Mouse (Mus musculus) ovary, adult 18-20 months (tissue): ENCODE measurements around the gene Ank.
A peak's percentile ranks its signal among the peaks of the same experiment; 100 is the strongest.
"Not testable (repeated sequence)": the region's sequence is repeated elsewhere in the genome, so short reads cannot be mapped to it uniquely, and the experiment has no call there.

Experiments
- DNase-seq: peaks from one replicate; pipeline ENCODE4 v3.0.0; 2022; ENCODE audit warnings: low spot score, mixed read lengths

Gene Ank

DNA sequence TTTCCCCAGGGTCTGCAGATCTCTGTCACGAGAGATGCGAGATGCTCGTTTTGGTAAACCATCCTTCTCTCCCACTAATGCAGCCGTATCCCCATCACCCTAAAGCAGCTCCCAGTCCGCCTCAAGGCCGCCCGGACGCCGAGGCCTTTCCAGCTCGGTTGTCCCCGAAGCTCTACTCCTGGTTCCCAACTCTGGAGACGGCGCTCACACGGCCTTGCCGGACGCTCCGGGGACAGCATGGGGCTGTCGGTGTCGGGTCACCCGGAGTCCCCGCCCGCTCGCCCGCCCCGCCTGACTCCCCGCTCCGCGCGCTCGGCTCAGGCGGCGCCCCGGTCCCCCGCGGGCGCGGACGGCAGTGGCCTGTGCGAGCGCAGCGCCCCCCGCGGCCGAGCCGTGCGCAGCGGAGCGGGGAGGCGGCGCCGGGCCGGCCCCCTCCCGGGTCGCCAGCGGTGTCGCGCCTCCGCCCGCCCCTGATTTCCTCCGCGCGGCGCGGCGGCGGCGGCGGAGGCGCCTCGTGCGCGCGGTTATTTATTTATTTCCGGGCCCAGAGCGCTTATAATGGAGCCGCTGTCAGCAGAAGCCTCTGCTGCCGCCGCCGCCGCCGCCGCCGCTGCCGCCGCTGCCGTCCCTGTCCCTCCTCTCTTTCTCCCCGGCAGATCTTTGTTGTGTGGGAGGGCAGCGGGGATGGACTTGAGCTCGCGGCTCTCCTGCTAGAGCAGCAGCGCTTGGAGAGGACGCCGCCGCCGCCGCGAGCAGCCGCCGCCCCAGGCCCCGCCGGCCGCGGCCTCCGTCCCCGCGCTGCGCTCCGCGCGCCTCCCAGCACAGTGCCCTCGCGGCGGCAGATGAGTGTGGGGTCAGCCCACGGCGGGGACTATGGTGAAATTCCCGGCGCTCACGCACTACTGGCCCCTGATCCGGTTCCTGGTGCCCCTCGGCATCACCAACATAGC is at the start of gene Ank:
TSS of gene Ank (plus strand) at position 547 of the 950 bp plus-strand sequence.
- DNase-seq: peak; percentile 66

DNA sequence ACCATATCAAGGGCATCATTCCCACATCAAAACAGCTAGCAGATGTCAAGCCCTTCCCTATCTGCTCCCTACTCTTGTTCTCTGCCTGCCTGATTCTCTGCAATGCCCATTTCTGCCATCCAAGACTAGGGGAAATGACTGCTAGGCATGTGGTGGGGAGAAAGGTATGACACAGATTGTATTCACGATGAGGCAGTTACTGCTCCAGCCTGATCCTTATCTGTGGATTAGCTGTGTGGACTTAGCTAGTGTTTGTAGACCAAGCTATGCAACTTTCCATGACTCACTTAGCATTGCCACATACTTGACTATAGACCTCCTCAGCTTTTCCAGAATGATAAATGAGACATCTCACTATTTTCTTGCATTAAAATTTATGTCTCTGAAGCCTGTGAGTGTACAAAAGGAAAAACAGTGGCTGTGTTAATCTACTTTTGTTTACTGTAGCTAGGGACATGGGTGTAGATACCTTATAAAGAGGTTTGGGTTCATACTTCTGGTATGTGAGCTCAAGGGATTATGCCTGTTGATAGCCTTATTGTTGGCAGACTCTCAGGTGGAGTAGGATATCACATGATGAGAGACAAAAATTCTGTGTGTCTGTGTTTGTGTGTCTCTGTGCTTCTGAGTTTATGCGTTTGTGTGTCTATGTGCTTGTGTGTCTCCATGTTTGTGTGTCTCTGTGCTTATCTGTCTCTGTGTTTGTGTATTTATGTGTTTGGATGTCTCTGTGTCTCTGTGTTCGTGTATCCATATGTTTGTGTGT is 47.7 kb upstream of the Ank start:
- DNase-seq: no peak

- no peak for DNase-seq
These were observed 44.9 kb upstream of the Ank start for GRCm38 (mm10) chr15:27421531-27421930.

DNA sequence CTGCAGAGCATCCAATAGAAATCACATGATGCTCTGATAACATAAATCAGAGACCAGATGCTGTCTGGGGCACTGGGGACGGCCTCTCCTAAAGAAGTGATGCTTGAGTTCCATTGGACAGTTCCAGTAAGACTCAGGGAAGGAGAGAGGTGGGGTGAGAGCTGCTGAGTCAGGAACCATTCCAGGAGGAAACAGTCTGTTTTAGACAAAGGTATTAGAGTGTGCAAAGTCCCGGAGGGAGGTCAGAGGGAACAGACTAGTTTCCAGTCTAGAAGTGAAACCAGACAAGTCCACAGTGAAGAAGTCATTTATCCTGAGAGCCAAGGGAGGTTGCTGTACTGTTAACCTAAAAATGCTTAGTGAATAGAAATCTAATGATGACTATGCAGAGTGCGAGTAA is 38.9 kb upstream of the Ank start:
- no peak for DNase-seq

DNA sequence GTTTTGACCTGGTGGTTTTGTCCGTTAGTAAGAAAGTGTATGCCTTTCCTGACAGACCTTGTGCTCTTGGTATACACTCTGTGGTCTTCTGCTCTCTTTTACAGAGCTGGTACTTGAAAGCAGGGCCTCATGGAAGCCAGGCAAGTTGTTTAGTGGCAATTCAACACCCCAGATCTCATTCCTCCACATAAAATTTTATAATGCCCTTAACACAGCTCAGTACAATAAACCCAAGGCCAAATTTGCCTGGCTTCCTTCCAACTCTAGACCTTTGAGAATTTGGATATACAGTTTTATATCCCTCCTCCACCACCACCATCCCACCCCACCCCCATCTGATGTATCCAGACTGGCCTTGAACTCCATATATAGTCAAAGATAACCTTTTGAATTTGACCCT is 36.2 kb upstream of the Ank start:
- no peak for DNase-seq

DNA sequence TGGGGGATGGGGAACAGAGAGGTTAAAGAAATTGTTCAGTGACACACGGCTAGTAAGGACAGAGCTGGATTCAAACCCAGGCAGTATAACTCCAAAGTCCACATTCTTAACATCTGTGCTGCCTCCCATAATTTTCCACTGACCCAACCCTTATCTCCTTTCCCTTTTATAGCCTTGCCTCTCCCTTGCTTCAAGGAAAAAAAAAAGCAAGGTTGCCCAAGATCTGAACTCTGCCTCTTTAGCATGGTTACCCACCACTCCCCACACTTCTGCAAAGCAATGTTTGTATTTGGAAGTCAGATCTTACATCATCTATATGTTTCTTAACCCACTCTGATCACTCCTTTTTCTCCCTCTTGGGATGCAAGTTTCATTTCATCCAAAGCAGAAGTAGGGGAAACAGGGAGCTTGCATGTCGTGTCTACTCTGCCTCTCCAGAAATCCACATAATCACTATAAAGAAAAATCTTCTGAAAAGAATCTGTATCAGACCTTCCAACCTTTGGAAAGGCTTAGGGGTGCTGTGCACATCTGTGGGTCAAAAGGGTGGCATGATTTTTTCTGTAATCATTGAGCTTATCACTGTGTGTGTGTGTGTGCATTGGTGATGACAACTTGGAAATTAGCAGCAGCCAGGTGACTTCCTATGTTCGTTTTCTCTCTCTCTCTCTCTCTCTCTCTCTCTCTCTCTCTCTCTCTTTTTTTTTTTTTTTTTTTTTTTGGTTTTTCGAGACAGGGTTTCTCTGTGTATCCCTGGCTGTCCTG is 33.4 kb upstream of the Ank start:
- DNase-seq: no peak

- no peak for DNase-seq
These were observed 31.1 kb upstream of the Ank start for GRCm38 (mm10) chr15:27435409-27435808.

DNA sequence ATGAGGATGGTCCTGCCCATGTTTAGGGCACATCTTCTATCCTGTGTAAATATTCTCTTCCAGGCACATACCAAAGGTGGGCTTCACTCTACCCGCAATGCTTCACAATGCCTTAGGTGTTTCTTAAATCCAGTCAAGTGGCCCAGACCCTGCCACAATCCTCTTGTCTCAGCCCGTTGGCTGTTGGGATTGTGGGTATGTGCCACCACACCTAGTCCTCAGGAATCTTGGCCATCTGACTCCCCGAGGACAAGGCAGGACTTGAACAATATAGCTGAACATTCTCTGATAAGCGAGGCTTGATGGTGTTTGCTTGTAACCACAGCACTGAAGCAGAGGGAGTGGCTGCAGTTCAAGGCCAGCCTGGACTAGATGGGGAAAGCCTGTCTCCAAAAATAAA is 30.3 kb upstream of the Ank start:
- DNase-seq: no peak

DNA sequence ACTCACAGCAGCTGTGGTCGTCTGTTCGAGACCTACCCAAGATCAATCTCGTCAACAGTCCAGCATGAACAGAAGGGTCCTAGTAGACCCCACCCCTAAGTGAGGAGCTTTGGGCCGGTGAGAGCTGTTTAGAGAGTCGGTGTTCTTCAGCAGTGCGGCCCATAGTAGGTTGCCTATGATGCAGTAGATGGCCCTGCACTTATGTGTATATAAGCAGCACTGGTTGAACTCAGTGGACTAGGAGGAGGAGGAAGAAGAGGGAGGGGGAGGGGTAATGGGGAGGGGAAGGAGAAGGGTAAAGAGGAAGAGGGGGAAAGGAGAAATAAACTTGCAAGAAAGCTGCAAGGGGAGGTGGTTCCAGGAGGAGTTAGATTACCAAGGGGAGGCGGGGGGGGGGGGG is 25.4 kb upstream of the Ank start:
- DNase-seq: no peak

- no peak for DNase-seq
These were observed 24.9 kb upstream of the Ank start for GRCm38 (mm10) chr15:27441529-27441928.

DNA sequence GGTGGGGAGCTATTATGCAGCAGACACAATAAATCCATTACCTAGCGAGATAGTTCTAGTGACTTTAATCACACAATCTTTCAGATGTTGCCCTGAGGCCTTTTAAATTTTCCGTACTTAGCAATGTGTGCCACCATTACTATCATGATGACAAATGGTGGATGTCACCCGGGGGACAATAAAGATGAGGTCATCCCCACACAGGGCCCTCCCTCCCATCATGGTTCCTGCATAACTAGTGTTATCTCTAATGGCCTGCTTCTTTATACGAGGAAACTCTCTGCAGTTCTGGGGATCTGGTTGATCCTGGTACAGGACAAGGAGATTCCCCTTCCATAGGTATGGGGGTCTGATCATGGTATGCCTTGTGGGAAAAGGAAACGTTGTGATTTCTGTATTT is 24.5 kb upstream of the Ank start:
- DNase-seq: no peak

DNA sequence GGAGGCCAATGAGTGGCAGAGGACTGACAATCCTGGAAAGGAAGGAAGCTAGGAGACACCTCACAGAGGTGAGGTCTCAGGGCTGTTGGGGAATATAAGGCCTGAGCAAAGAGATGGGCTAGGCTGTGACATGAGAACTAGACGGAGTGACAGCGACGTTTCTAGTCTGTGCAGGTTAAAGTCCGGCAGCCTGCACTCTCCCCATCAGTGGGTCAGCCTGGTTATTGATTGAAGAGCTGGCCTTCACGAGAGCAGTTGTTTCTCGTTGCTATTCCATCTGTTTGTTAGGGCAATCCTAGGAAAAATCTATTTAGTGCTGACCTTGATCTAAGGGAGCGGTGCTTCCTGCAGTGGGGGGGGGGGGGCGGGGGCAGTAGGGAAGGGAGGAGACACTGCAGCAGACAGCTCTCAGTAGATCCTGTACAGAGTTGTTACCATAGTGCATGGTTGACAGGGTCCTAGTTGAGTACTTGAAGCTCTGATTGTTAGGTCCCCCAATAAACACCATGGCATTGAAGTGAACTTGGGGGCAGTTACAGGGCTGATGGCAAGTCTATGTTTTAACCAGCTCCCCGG is 21.6 kb upstream of the Ank start:
- DNase-seq: no peak

DNA sequence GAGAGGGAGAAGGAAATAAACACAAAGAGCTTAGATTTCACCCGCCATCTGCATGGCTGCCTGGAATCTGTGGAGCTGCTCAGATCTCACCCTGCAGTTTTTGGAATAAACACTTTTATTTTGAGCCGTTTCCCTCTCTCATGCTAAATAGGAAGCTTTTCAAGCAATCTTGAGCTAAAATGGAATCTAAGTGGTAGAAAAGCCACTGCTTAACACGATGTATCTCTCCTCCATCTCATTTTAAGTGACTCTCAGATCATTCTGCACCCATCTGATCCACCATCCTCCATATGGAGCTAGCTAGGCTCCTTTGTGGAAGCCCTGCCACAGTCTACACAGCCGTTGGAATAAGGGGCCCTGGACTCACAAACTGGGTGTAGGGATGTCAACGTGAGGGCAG is 15.8 kb upstream of the Ank start:
- DNase-seq: no peak

DNA sequence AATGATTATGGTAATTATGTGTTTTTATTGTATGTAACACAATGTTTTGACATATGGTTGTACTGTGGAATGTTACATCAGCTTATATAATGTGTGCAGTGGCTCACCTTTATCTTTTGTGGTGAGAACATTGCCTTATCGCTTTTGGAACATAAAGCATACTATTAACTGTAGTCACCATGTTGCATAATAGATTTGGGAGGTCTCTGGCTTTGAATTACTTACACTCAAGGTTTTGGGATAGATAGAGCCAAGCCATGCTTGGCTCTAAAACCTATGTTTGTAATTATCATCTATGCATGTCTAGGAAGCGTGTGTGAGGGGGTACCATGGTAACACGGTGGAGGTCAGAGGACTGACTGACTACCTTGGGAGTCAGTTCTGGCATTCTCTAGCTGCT is 14.7 kb upstream of the Ank start:
- no peak for DNase-seq

- DNase-seq: no peak
These were observed 14.0 kb upstream of the Ank start for GRCm38 (mm10) chr15:27452496-27452895.

DNA sequence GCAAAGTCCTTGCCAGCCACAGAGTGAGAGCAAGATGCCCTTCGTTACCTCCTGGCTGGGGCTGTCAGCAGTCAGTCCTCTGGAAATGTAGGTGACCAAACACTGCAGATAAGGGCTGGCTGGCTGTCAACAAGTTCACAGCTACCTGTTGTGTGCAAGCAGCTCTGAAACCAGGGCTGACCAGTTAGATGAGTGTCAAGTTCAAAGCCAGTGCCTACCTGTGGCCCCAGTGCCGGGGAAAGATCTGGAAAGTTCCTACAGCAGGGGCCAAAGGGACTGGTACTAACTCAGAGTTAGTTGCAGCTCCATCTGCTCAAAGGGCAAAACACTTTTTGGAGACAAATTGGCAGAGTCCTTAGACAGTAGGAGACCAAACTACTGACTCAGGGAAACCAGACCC is 9.5 kb upstream of the Ank start:
- no peak for DNase-seq

GRCm38 (mm10) chr15:27459781-27460180 is 6.7 kb upstream of the Ank start:
- DNase-seq: not testable (repeated sequence)

- no peak for DNase-seq
These were observed 4.9 kb upstream of the Ank start for GRCm38 (mm10) chr15:27461336-27462245.

GRCm38 (mm10) chr15:27463876-27464275 is 2.6 kb upstream of the Ank start:
- no peak for DNase-seq

DNA sequence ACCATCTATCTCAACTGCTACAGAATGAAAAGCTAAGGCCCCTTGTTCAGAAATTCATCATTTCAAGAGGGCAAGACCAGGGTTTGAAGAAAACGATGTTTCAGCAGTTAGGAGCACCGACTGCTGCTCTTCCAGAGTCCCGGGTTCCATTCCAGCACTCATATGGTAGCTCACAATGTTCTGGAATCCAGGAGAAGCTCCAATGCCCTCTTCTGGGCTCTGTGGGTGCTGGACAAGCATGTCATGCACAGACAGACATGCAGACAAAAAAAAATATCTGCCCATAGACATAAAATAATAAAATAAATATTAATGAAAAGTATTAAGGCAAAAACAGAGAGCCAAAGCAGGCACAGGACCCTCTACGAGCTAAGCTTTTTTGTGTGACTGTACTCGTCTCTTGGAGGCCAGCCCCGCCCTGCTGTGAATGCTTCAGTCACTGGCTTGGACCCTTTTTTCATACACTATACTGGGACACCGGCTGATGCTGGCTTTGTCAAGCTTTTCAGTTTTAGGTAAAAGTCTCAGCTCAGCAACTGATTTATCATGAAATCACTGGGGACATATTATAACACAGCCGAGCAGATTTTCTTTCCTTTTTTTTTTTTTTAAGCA is 979 bp upstream of the Ank start:
- no peak for DNase-seq

- DNase-seq: no peak
These were observed 609 bp downstream of the Ank start for GRCm38 (mm10) chr15:27467081-27467491.
